Mouse (Mus musculus) heart, postnatal 14 days (tissue): ENCODE measurements around the gene Pip4k2c. TPM values are rescaled to one million over a fixed set of nuclear protein-coding genes. Genes with fewer than 3 reads are reported as not detected.
A peak's percentile ranks its signal among the peaks of the same experiment; 100 is the strongest.

Experiments
- DNase-seq, 2 experiments: peaks; one replicate each; pipeline ENCODE4 v3.0.0; 2021 to 2022
- intact Hi-C: fragments of 180-260 bp; cut with DNase I; formaldehyde crosslinking; loops from one replicate; pipeline ENCODE4 v1.15.1; 2025
- long read RNA-seq, 2 experiments: library from polyadenylated mRNA; stranded (forward); transcript quantifications; one replicate each; pipeline ENCODE4 v2.0.0; 2021
- total RNA-seq, 2 experiments: library from RNA; stranded (reverse); gene quantifications; 2 replicates each; pipeline ENCODE4 v1.2.3; 2021

Gene Pip4k2c
- total RNA-seq, result 10 to 100 TPM; 22.8 to 23.1 TPM
- long read RNA-seq, experiment 1, transcript Pip4k2c-201 (10 exons, 3,307 nt), result major isoform, 49 of 64 reads
- long read RNA-seq, experiment 1, partial matches to known transcripts, result 2 of 64 reads
- long read RNA-seq, experiment 1, other reads (novel, unspliced or antisense), result 13 of 64 reads
- long read RNA-seq, experiment 2, transcript Pip4k2c-201 (10 exons, 3,307 nt), result major isoform, 39 of 54 reads
- long read RNA-seq, experiment 2, partial matches to known transcripts, result 8 of 54 reads
- long read RNA-seq, experiment 2, other reads (novel, unspliced or antisense), result 7 of 54 reads

GRCm38 (mm10) chr10:127211414-127211854 is at the start of gene Pip4k2c:
TSS of gene Pip4k2c (minus strand) at chr10:127211585.
- intact Hi-C loops, result no loop called here
- peak; percentile 89 to 91 for DNase-seq

GRCm38 (mm10) chr10:127258489-127258888 is 47.1 kb upstream of the Pip4k2c start:
- no peak for DNase-seq
- intact Hi-C loops, result no loop called here

- no peak for DNase-seq
- intact Hi-C loops, result no loop called here
Measured at GRCm38 (mm10) chr10:127257790-127258189, 46.4 kb upstream of the Pip4k2c start.

GRCm38 (mm10) chr10:127255625-127256345 is 44.4 kb upstream of the Pip4k2c start:
- intact Hi-C loops, result no loop called here

GRCm38 (mm10) chr10:127250810-127251209 is 39.4 kb upstream of the Pip4k2c start:
- intact Hi-C loops, result no loop called here
- no peak for DNase-seq

More at GRCm38 (mm10) chr10:127255625-127256345, 44.4 kb upstream of the Pip4k2c start:
- peak; percentile 68 to 82 for DNase-seq

GRCm38 (mm10) chr10:127238241-127238824 is 26.9 kb upstream of the Pip4k2c start:
- intact Hi-C loops, result no loop called here

GRCm38 (mm10) chr10:127236541-127236940 is 25.2 kb upstream of the Pip4k2c start:
- intact Hi-C loops, result no loop called here
- DNase-seq, result no peak

More at GRCm38 (mm10) chr10:127238241-127238824, 26.9 kb upstream of the Pip4k2c start:
- DNase-seq, result no peak

GRCm38 (mm10) chr10:127233141-127233540 is 21.8 kb upstream of the Pip4k2c start:
- intact Hi-C loops, result no loop called here
- DNase-seq, result no peak

- DNase-seq, result no peak
- intact Hi-C loops, result loop anchor here (2.0 kb wide), 1 partner anchor 109 kb away; no protein-coding TSS in a partner anchor
Measured at GRCm38 (mm10) chr10:127231741-127232140, 20.4 kb upstream of the Pip4k2c start.

- intact Hi-C loops, result loop anchor here (2.0 kb wide), 1 partner anchor 108 kb away; no protein-coding TSS in a partner anchor
- DNase-seq, result no peak
Measured at GRCm38 (mm10) chr10:127230693-127231092, 19.3 kb upstream of the Pip4k2c start.

GRCm38 (mm10) chr10:127228897-127229296 is 17.5 kb upstream of the Pip4k2c start:
- DNase-seq, result peak; percentile 26 to 73
- intact Hi-C loops, result loop anchor here (1.0 to 2.0 kb wide), 2 partner anchors 49 to 64 kb away; partner anchors contain the start of genes B4galnt1 and Slc26a10

GRCm38 (mm10) chr10:127227163-127227562 is 15.8 kb upstream of the Pip4k2c start:
- DNase-seq, result no peak
- intact Hi-C loops, result loop anchor here (1.0 kb wide), 1 partner anchor 50 kb away; no protein-coding TSS in a partner anchor

GRCm38 (mm10) chr10:127226318-127226895 is 15.0 kb upstream of the Pip4k2c start:
- peak in 1 of 2 experiments; percentile 24 for DNase-seq
- intact Hi-C loops, result no loop called here

GRCm38 (mm10) chr10:127225732-127226131 is 14.3 kb upstream of the Pip4k2c start:
- no peak for DNase-seq
- intact Hi-C loops, result no loop called here

GRCm38 (mm10) chr10:127225213-127225612 is 13.8 kb upstream of the Pip4k2c start:
- no peak for DNase-seq
- intact Hi-C loops, result no loop called here

- DNase-seq, result no peak
- intact Hi-C loops, result no loop called here
Measured at GRCm38 (mm10) chr10:127218339-127218738, 7.0 kb upstream of the Pip4k2c start.

- intact Hi-C loops, result no loop called here
- no peak for DNase-seq
Measured at GRCm38 (mm10) chr10:127217177-127217576, 5.8 kb upstream of the Pip4k2c start.

GRCm38 (mm10) chr10:127216456-127216855 is 5.1 kb upstream of the Pip4k2c start:
- intact Hi-C loops, result no loop called here
- DNase-seq, result no peak

GRCm38 (mm10) chr10:127214422-127214803 is 3.0 kb upstream of the Pip4k2c start:
- no peak for DNase-seq
- intact Hi-C loops, result no loop called here

- no peak for DNase-seq
- intact Hi-C loops, result no loop called here
Measured at GRCm38 (mm10) chr10:127213704-127214421, 2.5 kb upstream of the Pip4k2c start.
